In the genomic region with DNA sequence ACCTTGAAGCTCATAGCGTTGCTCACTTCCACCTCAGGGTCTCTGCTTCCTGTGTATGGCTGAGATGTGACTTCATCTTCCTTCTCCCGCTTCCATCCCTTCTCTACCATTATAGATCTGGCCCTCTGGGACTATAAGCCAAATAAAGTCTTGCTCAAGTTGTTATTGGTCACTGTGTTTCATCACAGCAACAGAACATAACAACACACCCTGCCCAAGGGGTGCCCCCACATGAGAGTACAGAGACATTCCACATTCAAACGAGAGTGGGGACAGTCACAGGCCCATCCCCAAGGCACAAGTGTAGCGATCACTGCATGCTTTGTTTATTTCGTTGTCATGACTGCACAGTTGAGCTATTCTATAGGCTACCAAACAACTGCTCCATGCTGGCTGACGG, we compare ENCODE assay signal across 37 mouse cellular contexts. TPM values are rescaled to one million over a fixed set of nuclear protein-coding genes. Genes with fewer than 3 reads are reported as not detected.
"Had no signal": no experiment of that assay in that cellular context is flagged by ENCODE, and none has a peak within 500 bp of the region (broad histone marks: within the 10 kb centered on the region; RNA-seq: fewer than 3 reads in every experiment).

No protein-coding gene starts in this region.

- H3K9me3 ChIP-seq: limb, embryonic 10.5 days; limb, embryonic 12.5 days; limb, embryonic 13.5 days; limb, embryonic 15.5 days; liver, embryonic 12.5 days; liver, embryonic 13.5 days; liver, embryonic 15.5 days; lung, embryonic 15.5 days; megakaryocyte, embryonic 14.5 days; midbrain, embryonic 10.5 days; midbrain, embryonic 12.5 days; midbrain, embryonic 13.5 days; midbrain, embryonic 15.5 days had no signal

- H3K4me3 ChIP-seq: limb, embryonic 10.5 days; limb, embryonic 12.5 days; limb, embryonic 13.5 days; limb, embryonic 15.5 days; liver, embryonic 12.5 days; liver, embryonic 13.5 days; liver, embryonic 15.5 days; lung, embryonic 15.5 days; megakaryocyte, embryonic 14.5 days; midbrain, embryonic 10.5 days; midbrain, embryonic 12.5 days; midbrain, embryonic 13.5 days; midbrain, embryonic 15.5 days; myocyte had no signal

- H3K27me3 ChIP-seq: limb, embryonic 15.5 days; liver, embryonic 15.5 days; lung, embryonic 15.5 days had no signal

- H3K9ac ChIP-seq: limb, embryonic 12.5 days; limb, embryonic 13.5 days; limb, embryonic 15.5 days; liver, embryonic 12.5 days; liver, embryonic 13.5 days; liver, embryonic 14.5 days; liver, embryonic 15.5 days; liver, postnatal 0 days; lung, embryonic 14.5 days; lung, embryonic 15.5 days; midbrain, embryonic 12.5 days; midbrain, embryonic 13.5 days; midbrain, embryonic 15.5 days had no signal

- H3K27ac ChIP-seq: limb, embryonic 10.5 days; limb, embryonic 12.5 days; limb, embryonic 13.5 days; limb, embryonic 15.5 days; liver, embryonic 12.5 days; liver, embryonic 13.5 days; liver, embryonic 14.5 days; liver, embryonic 15.5 days; lung, embryonic 15.5 days; macrophage; midbrain, embryonic 10.5 days; midbrain, embryonic 12.5 days; midbrain, embryonic 13.5 days; midbrain, embryonic 15.5 days had no signal

- DNase-seq: left cerebral cortex, postnatal 4 days; liver; liver, embryonic 13.5 days; liver, postnatal 0 days; lung, adult 18-20 months; lung, adult 2 months; lung, embryonic 14.5 days; lung, postnatal 10 days; lung, postnatal 14 days; lung, postnatal 36 days; lung, postnatal 4 days; midbrain, embryonic 14.5 days had no signal

- H3K4me1 ChIP-seq: limb, embryonic 15.5 days; liver, embryonic 12.5 days; liver, embryonic 13.5 days; liver, embryonic 15.5 days; lung, embryonic 15.5 days had no signal

- H3K4me2 ChIP-seq: limb, embryonic 12.5 days; limb, embryonic 13.5 days; limb, embryonic 15.5 days; liver, embryonic 11.5 days; liver, embryonic 12.5 days; liver, embryonic 13.5 days; liver, embryonic 15.5 days; lung, embryonic 14.5 days; lung, embryonic 15.5 days; midbrain, embryonic 11.5 days; midbrain, embryonic 12.5 days; midbrain, embryonic 13.5 days; midbrain, embryonic 15.5 days had no signal

- H3K36me3 ChIP-seq: limb, embryonic 10.5 days; limb, embryonic 12.5 days; limb, embryonic 13.5 days; limb, embryonic 15.5 days; liver, embryonic 12.5 days; liver, embryonic 13.5 days; liver, embryonic 15.5 days; lung, embryonic 15.5 days; midbrain, embryonic 10.5 days; midbrain, embryonic 12.5 days; midbrain, embryonic 13.5 days; midbrain, embryonic 15.5 days had no signal

- ATAC-seq: liver, embryonic 12.5 days; liver, postnatal 0 days; lung, postnatal 0 days; midbrain, embryonic 13.5 days; midbrain, embryonic 15.5 days; midbrain, embryonic 16.5 days had no signal

RNA-seq across cellular contexts. Expression of a gene that starts 20.7 kb away (rescaled TPM):
- total RNA-seq: liver, adult 2 months; megakaryocyte progenitor cell, adult 5-6 weeks; megakaryocyte, adult 5-6 weeks; megakaryocyte-erythroid progenitor cell, adult 5-6 weeks; monocyte, adult 5-6 weeks had no signal
- polyA plus RNA-seq: limb, embryonic 10.5 days; liver, adult 2 months; liver, postnatal 0 days; lung, postnatal 0 days; macrophage had no signal

RNA-seq across cellular contexts. Expression of a gene that starts 48.0 kb away (rescaled TPM):
- total RNA-seq: megakaryocyte progenitor cell, adult 5-6 weeks; megakaryocyte, adult 5-6 weeks; megakaryocyte-erythroid progenitor cell, adult 5-6 weeks; monocyte, adult 5-6 weeks had no signal
- polyA plus RNA-seq: limb, embryonic 10.5 days; limb, embryonic 11.5 days; limb, embryonic 12.5 days; liver, embryonic 12.5 days; liver, embryonic 15.5 days; liver, postnatal 0 days; lung, embryonic 14.5 days; macrophage; midbrain, embryonic 10.5 days; midbrain, embryonic 11.5 days; midbrain, embryonic 12.5 days; midbrain, embryonic 14.5 days had no signal
